Mouse (Mus musculus): ENCODE data around the gene Aipl1. TPM values are rescaled to one million over a fixed set of nuclear protein-coding genes. Genes with fewer than 3 reads are reported as not detected.

The Aipl1 gene
- polyA plus RNA-seq, 1 experiment from 2014 or later: 0.59 TPM

DNA sequence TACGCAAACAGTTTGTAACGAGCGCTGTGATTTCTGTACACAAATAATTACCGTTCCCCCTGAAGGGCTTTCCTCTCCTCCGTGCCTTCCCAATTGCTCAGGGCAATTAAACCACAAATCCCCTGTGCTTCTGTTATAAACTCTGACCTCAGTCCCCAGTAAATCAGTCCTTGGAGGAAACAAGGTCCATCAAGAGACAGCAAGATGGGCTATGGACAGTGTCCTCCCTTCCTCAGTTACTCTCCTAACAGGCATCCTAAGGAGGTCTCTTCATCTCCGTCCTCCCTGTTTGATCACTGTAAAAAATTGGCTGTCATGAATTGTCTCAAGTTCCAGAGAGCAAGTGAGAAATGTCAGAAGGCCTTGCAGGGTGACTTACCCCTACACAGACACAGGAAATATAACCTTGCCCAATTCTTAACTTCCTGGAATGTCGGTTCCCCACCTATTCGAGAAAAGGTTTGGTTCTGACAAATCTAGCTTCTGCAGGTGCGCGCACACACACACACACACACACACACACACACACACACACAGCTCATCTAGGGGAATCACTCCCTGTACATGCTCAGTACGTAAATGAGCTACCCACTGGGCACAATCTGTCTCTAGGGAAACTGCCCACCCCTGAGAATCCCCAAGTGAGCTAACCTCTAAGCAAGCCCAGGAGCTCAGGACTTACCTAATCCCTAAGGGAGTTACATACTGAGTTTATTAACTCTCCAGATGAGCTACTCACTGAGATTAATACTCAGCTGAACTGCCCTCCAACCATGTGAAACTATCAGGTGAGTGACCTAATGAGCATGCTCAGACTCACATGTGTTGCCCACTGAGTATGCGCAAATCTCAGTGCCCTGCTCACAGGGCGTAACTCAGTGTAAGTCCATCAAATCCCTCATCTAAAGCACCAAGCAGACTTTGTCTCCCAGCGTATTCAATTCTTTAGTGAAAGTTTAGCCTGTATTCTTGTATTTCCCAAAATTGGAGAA lies 49.9 kb downstream of the Aipl1 start:
- no peaks in the 10 kb centered on the region for H3K36me3 ChIP-seq
- no peak overlapping the region for H3K27ac ChIP-seq
- no peaks in the 10 kb centered on the region for H3K27me3 ChIP-seq
- H3K9me3 ChIP-seq: no peaks in the 10 kb centered on the region
- H3K4me1 ChIP-seq: peaks cover 18% of the 10 kb centered on the region
- H3K4me3 ChIP-seq: no peak overlapping the region
- WGBS: 61% methylated on average over 14 of the region's 14 CpGs
- H3K4me2 ChIP-seq: no peak overlapping the region
- no peak overlapping the region for H3K9ac ChIP-seq
- ATAC-seq (ENCODE audit: insufficient number of reproducible peaks, insufficient read depth, low FRiP score, low TSS enrichment, low read depth): no peak

DNA sequence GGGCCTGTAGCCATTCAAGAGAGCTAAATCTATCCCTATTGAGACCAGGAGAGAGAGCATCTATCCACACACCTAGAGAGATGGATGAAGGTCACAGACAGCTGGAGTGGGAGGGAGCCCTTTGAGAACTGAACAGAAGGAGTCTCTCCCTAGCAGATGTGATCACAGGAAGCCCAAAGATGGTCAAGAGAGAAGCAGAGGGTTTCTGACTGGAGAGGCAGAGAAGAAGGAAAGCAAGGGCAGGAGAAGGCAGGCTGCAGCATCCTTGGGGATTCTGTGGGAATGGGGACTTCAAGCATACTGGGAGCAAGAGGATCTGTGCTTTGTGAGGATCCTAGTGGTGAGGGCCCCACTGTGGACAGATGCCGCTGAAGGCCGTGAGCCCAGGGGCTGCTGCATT lies 51.5 kb downstream of the Aipl1 start:
- Histone ChIP-seq H3K27ac (no peak overlapping the region), H3K9ac (no peak overlapping the region), H3K4me2 (no peak overlapping the region), H3K4me3 (no peak overlapping the region), H3K4me1 (peaks cover 18% of the 10 kb centered on the region), H3K36me3 (no peaks in the 10 kb centered on the region), H3K9me3 (no peaks in the 10 kb centered on the region), H3K27me3 (no peaks in the 10 kb centered on the region)
- ATAC-seq (ENCODE audit: insufficient number of reproducible peaks, insufficient read depth, low FRiP score, low TSS enrichment, low read depth): no peak
- WGBS: 60% methylated on average over 2 of the region's 2 CpGs

DNA sequence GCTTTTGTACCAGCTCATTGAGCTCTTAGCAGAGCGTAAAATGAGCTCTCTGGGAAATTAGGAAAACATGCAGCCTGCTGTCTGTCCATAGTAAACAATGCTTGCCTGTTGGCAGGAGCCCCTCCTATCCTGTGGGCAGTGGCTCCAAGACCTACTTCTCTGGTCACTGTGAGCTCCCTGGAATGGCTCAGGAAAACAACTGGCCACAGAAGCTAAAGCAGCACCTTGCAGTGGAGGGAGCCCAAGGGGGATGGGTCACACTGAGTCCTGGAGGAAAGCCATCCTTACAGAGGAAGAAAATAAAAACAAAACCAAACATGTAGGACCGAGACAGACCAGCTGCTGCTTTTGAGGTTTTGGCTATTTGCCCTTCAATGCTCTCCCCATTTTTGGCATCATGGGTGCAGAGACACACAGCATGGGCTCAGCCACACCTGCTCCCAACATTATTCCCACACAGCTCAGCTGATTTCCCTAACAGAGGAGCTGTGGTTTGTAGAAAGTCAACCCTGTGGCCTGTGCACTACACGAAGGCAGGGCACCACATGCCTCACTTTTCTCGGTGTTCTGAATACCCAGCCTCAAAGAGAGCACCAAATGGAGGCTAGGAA lies 52.1 kb downstream of the Aipl1 start:
- Histone ChIP-seq H3K4me3 (no peak overlapping the region), H3K27ac (no peak overlapping the region)
- ATAC-seq (ENCODE audit: insufficient number of reproducible peaks, insufficient read depth, low FRiP score, low TSS enrichment, low read depth): no peak

DNA sequence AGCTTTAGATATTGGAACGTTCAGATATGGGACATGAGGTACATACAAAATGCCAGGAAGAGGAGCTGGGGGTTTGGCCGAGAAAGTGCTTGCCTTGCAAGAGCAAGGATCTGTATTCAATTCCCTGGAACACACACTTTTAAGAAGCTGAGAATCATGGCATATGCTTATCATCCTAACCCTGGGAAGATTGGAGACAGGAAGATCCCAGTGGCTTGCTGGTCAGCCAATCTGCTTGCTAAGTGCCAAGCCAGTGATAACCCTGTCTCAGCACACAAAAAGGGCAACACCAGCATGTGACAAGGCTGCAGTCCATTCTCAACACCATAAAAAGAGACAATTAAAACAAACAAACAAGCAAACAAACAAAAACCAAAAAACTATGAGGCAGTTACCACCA lies 53.2 kb downstream of the Aipl1 start:
- Histone ChIP-seq H3K4me3 (no peak overlapping the region), H3K4me1 (peaks cover 18% of the 10 kb centered on the region), H3K36me3 (no peaks in the 10 kb centered on the region), H3K27ac (no peak overlapping the region), H3K27me3 (no peaks in the 10 kb centered on the region), H3K9me3 (no peaks in the 10 kb centered on the region), H3K9ac (no peak overlapping the region), H3K4me2 (no peak overlapping the region)
- 82% methylated on average over 2 of the region's 2 CpGs for WGBS
- ATAC-seq (ENCODE audit: insufficient number of reproducible peaks, insufficient read depth, low FRiP score, low TSS enrichment, low read depth): no peak

More for the DNA sequence above, 52.1 kb downstream of the Aipl1 start:
- H3K4me2 ChIP-seq: no peak overlapping the region
- no peaks in the 10 kb centered on the region for H3K9me3 ChIP-seq
- peaks cover 18% of the 10 kb centered on the region for H3K4me1 ChIP-seq
- WGBS: 40% methylated on average over 4 of the region's 4 CpGs
- no peaks in the 10 kb centered on the region for H3K36me3 ChIP-seq
- no peak overlapping the region for H3K9ac ChIP-seq
- no peaks in the 10 kb centered on the region for H3K27me3 ChIP-seq

Other genes starting within 250 kb of the Aipl1 start
- gene Pimreg, start 4.5 kb upstream of the Aipl1 start, polyA plus RNA-seq (2015; fragmentation: Nextera tagmentation; extraction: Ambion mirVana): 102 and 128 TPM in 2 replicates
- gene Pitpnm3, start 98.3 kb upstream of the Aipl1 start, polyA plus RNA-seq (2015; fragmentation: Nextera tagmentation; extraction: Ambion mirVana): 0.62 and 1.2 TPM in 2 replicates
- 0.52 and 0.84 TPM in 2 replicates for gene Gm43951, start 169.3 kb upstream of the Aipl1 start, polyA plus RNA-seq (2015; fragmentation: Nextera tagmentation; extraction: Ambion mirVana)
- 20.6 and 24.1 TPM in 2 replicates for gene 4933427D14Rik, start 169.9 kb upstream of the Aipl1 start, polyA plus RNA-seq (2015; fragmentation: Nextera tagmentation; extraction: Ambion mirVana)
- gene Txndc17, start 170.0 kb upstream of the Aipl1 start, polyA plus RNA-seq (2015; fragmentation: Nextera tagmentation; extraction: Ambion mirVana): 243 and 259 TPM in 2 replicates
- 50.3 and 55.3 TPM in 2 replicates for gene Med31, start 178.1 kb upstream of the Aipl1 start, polyA plus RNA-seq (2015; fragmentation: Nextera tagmentation; extraction: Ambion mirVana)
- 1.6 and 4.7 TPM in 2 replicates for gene Slc13a5, start 229.7 kb upstream of the Aipl1 start, polyA plus RNA-seq (2015; fragmentation: Nextera tagmentation; extraction: Ambion mirVana)